Mouse (Mus musculus): ENCODE results near the gene Serpina10. TPM values are rescaled to one million over a fixed set of nuclear protein-coding genes. Genes with fewer than 3 reads are reported as not detected.

The Serpina10 gene
- total and polyA plus RNA-seq, 3 experiments, result 0.07 to 0.12 TPM; not detected in 1

GRCm38 (mm10) chr12:103659171-103659570, 27.9 kb upstream of the Serpina10 start:
- no peaks in the 10 kb centered on the region for H3K27me3 ChIP-seq (ENCODE audit: control insufficient read depth in 1 of 2, insufficient read depth in 2 of 2, low read length in 2 of 2)
- no peaks in the 10 kb centered on the region for H3K36me3 ChIP-seq (ENCODE audit: control insufficient read depth in 1 of 2, insufficient read depth in 2 of 2, low read length in 2 of 2)
- no peaks in the 10 kb centered on the region for H3K9me3 ChIP-seq (replicated peaks; ENCODE audit: insufficient read depth, low read length)
- no peak for DNase-seq (ENCODE audit: low read depth, low spot score)
- H3K4me1 ChIP-seq (ENCODE audit: control insufficient read depth in 1 of 2, insufficient read depth in 2 of 2, low read length in 2 of 2), result no peaks in the 10 kb centered on the region
- no peaks in the 10 kb centered on the region for H3K79me2 ChIP-seq (ENCODE audit: control insufficient read depth, insufficient read depth, low read length, poor library complexity)
- TF ChIP-seq NRF1 (IDR thresholded peaks at IDR 0.05; ENCODE audit: insufficient read depth, low read depth, low read length, poor library complexity, severe bottlenecking) (no peak), CHD2 (IDR thresholded peaks at IDR 0.05; ENCODE audit: low read length) (no peak), TBP (IDR thresholded peaks at IDR 0.05; ENCODE audit: low read depth, low read length) (no peak), GATA1 (IDR thresholded peaks at IDR 0.05; ENCODE audit: low read depth, low read length) (no peak)
- H3K27ac ChIP-seq (ENCODE audit: control insufficient read depth, low read depth, low read length), result no peak overlapping the region
- no peak overlapping the region for H3K4me3 ChIP-seq (ENCODE audit: control insufficient read depth in 1 of 2, insufficient read depth in 1 of 2, low read depth in 2 of 2, low read length in 2 of 2)
- no peak overlapping the region for H3K9ac ChIP-seq (ENCODE audit: control insufficient read depth, low read depth, low read length, poor library complexity, severe bottlenecking)

DNA sequence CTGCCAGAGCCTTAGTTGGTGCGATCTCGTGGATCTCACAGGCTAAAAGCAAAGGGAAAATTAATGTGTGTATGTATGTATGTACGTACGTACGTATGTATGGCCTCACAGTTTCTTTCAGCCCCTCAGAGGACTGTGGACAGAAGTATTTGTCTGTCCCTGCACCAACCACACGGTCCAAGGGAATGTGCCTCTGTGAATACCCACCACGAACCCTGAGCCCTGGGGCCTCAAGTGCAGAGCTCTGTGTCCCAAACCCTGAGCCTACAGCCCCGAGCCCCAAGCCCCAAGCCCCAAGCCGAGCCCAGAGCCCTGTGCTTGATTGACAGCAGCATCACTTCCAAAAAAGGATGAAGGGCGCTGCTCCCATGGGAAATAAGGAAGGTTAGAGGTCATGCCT, 26.7 kb upstream of the Serpina10 start:
- no peak overlapping the region for H3K9ac ChIP-seq (ENCODE audit: control insufficient read depth, low read depth, low read length, poor library complexity, severe bottlenecking)
- no peak for DNase-seq (ENCODE audit: low read depth, low spot score)
- no peaks in the 10 kb centered on the region for H3K4me1 ChIP-seq (ENCODE audit: control insufficient read depth in 1 of 2, insufficient read depth in 2 of 2, low read length in 2 of 2)
- no peaks in the 10 kb centered on the region for H3K79me2 ChIP-seq (ENCODE audit: control insufficient read depth, insufficient read depth, low read length, poor library complexity)
- H3K27ac ChIP-seq (ENCODE audit: control insufficient read depth, low read depth, low read length), result no peak overlapping the region
- H3K9me3 ChIP-seq (replicated peaks; ENCODE audit: insufficient read depth, low read length), result no peaks in the 10 kb centered on the region
- H3K36me3 ChIP-seq (ENCODE audit: control insufficient read depth in 1 of 2, insufficient read depth in 2 of 2, low read length in 2 of 2), result no peaks in the 10 kb centered on the region
- H3K4me3 ChIP-seq (ENCODE audit: control insufficient read depth in 1 of 2, insufficient read depth in 1 of 2, low read depth in 2 of 2, low read length in 2 of 2), result no peak overlapping the region
- TF ChIP-seq EP300 (IDR thresholded peaks at IDR 0.05; ENCODE audit: low read depth in 1 of 2, low read length in 2 of 2) (no peak), ZNF384 (IDR thresholded peaks at IDR 0.05; ENCODE audit: low read depth, low read length) (no peak), ELF1 (IDR thresholded peaks at IDR 0.05; ENCODE audit: low read depth, low read length) (no peak), CHD1 (IDR thresholded peaks at IDR 0.05; ENCODE audit: low read depth, low read length) (no peak), NRF1 (IDR thresholded peaks at IDR 0.05; ENCODE audit: insufficient read depth, low read depth, low read length, poor library complexity, severe bottlenecking) (no peak), E2F4 (IDR thresholded peaks at IDR 0.05; ENCODE audit: borderline replicate concordance, low read depth, low read length) (no peak), TAL1 (IDR thresholded peaks at IDR 0.05; ENCODE audit: low read length) (no peak), POLR2AphosphoS5 (IDR thresholded peaks at IDR 0.05; ENCODE audit: borderline replicate concordance, low read depth, low read length) (no peak), MAZ (IDR thresholded peaks at IDR 0.05; ENCODE audit: low read depth, low read length) (no peak), RAD21 (IDR thresholded peaks at IDR 0.05; ENCODE audit: low read depth, low read length) (no peak), MAFK (IDR thresholded peaks at IDR 0.05; ENCODE audit: borderline replicate concordance, low read depth, low read length) (no peak)
- no peaks in the 10 kb centered on the region for H3K27me3 ChIP-seq (ENCODE audit: control insufficient read depth in 1 of 2, insufficient read depth in 2 of 2, low read length in 2 of 2)

All from MEL (cell line).